Mouse (Mus musculus) kidney, embryonic 16.5 days (tissue): ENCODE measurements around the gene Tmem106b. TPM values are rescaled to one million over a fixed set of nuclear protein-coding genes. Genes with fewer than 3 reads are reported as not detected.

ENCODE experiments used
- ATAC-seq: fragments of 200-750 bp; cut with Nextera tagmentation; 2 replicates; pipeline ENCODE4 v1.8.0; 2017; ENCODE audit warnings: moderate TSS enrichment; ENCODE audit not compliant: low FRiP score, low TSS enrichment
- H3K27ac ChIP-seq: fragments of 300-500 bp; sonication (generic); 2 replicates; pipeline ENCODE4 v1.5.1; 2014; ENCODE audit warnings: low read length
- H3K27me3 ChIP-seq: fragments of 300-500 bp; sonication (generic); 2 replicates; pipeline ENCODE4 v1.6.1; 2014; ENCODE audit warnings: low read length, control low read depth, mixed read lengths; ENCODE audit not compliant: insufficient read depth
- H3K36me3 ChIP-seq: fragments of 300-500 bp; sonication (generic); 2 replicates; pipeline ENCODE4 v1.6.1; 2014; ENCODE audit warnings: low read length, control low read depth, mixed read lengths; ENCODE audit not compliant: insufficient read depth
- H3K4me1 ChIP-seq: fragments of 300-500 bp; sonication (generic); 2 replicates; pipeline ENCODE4 v1.6.1; 2014; ENCODE audit warnings: low read length, control low read depth, mixed read lengths; ENCODE audit not compliant: insufficient read depth
- H3K4me2 ChIP-seq: fragments of 300-500 bp; sonication (generic); replicated peaks from 2 replicates; pipeline ENCODE4 v1.6.1; 2014; ENCODE audit warnings: low read depth, low read length
- H3K4me3 ChIP-seq: fragments of 300-500 bp; sonication (generic); 2 replicates; pipeline ENCODE4 v1.5.1; 2014; ENCODE audit warnings: mild to moderate bottlenecking, low read length
- H3K9ac ChIP-seq: fragments of 300-500 bp; sonication (generic); replicated peaks from 2 replicates; pipeline ENCODE4 v1.6.1; 2014; ENCODE audit warnings: low read length
- H3K9me3 ChIP-seq: fragments of 300-500 bp; sonication (generic); 2 replicates; pipeline ENCODE4 v1.6.1; 2016; ENCODE audit warnings: low read length, control low read depth
- WGBS: fragments of 180-500 bp; shearing (Covaris S2); extraction: QIAGEN DNeasy Blood & Tissue Kit; methylation state at CpG from one replicate; pipeline ENCODE4 v1.1.7; 2014; 5-methylcytosine and 5-hydroxymethylcytosine counted together
- polyA plus RNA-seq: library from polyadenylated mRNA; unstranded; fragments of >200 nt; fragmentation: Nextera tagmentation; extraction: Ambion mirVana; gene quantifications from 2 replicates; pipeline ENCODE4 v1.2.1, GENCODE M21; 2015

Gene Tmem106b
- polyA plus RNA-seq, 1 experiment from 2014 or later: 41.8 TPM

GRCm38 (mm10) chr6:13070485-13070884, 926 bp downstream of the Tmem106b start:
- Histone ChIP-seq H3K4me1 (peaks cover 7% of the 10 kb centered on the region), H3K36me3 (peaks cover 17% of the 10 kb centered on the region), H3K9ac (peak overlapping the region; percentile 99), H3K4me2 (peak overlapping the region; percentile 69), H3K27me3 (no peaks in the 10 kb centered on the region), H3K27ac (peak overlapping the region; percentile 78; the same call in 1 of the 2 replicates), H3K9me3 (no peaks in the 10 kb centered on the region), H3K4me3 (peak overlapping the region; percentile 98)
- WGBS: 47% methylated on average over 4 of the region's 4 CpGs
- peak; percentile 7; the same call in 1 of the 2 replicates for ATAC-seq

DNA sequence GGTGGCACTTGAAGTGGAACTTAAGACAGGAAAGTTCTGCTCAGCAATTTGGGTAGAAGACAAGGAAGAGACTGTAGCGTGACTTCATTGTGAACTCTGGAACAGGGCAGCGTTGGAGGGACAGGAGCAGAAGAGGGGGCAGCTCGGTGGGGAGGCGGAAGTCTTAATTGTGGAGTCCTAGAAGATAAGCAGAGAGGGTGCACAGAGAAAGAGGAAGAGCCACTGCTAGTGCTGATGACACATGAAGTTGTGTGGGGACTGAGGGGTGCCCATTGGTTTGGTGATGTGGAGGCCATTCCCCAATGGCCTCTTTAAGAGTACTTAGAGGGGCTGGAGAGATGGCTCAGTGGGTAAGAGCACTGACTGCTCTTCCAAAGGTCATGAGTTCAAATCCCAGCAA, 3.5 kb downstream of the Tmem106b start:
- H3K4me1 ChIP-seq: peaks cover 7% of the 10 kb centered on the region
- H3K36me3 ChIP-seq: peaks cover 26% of the 10 kb centered on the region
- H3K27ac ChIP-seq: no peak overlapping the region
- H3K4me3 ChIP-seq: no peak overlapping the region
- no peaks in the 10 kb centered on the region for H3K9me3 ChIP-seq
- no peak overlapping the region for H3K4me2 ChIP-seq
- ATAC-seq: no peak
- no peak overlapping the region for H3K9ac ChIP-seq
- WGBS: 93% methylated on average over 4 of the region's 4 CpGs
- H3K27me3 ChIP-seq: no peaks in the 10 kb centered on the region

- Histone ChIP-seq H3K27me3 (no peaks in the 10 kb centered on the region), H3K4me3 (no peak overlapping the region), H3K4me1 (peaks cover 7% of the 10 kb centered on the region), H3K27ac (no peak overlapping the region), H3K36me3 (peaks cover 32% of the 10 kb centered on the region), H3K9me3 (no peaks in the 10 kb centered on the region), H3K4me2 (no peak overlapping the region), H3K9ac (no peak overlapping the region)
- no peak for ATAC-seq
- 85% methylated on average over 2 of the region's 2 CpGs for WGBS
Observed at GRCm38 (mm10) chr6:13073876-13074275, 4.3 kb downstream of the Tmem106b start.

- H3K4me2 ChIP-seq: no peak overlapping the region
- no peaks in the 10 kb centered on the region for H3K4me1 ChIP-seq
- H3K9ac ChIP-seq: no peak overlapping the region
- no peak overlapping the region for H3K27ac ChIP-seq
- WGBS: 86% methylated on average over 9 of the region's 9 CpGs
- H3K27me3 ChIP-seq: no peaks in the 10 kb centered on the region
- H3K4me3 ChIP-seq: no peak overlapping the region
- no peak for ATAC-seq
- H3K9me3 ChIP-seq: no peaks in the 10 kb centered on the region
- H3K36me3 ChIP-seq: peaks cover 50% of the 10 kb centered on the region
Observed at GRCm38 (mm10) chr6:13082881-13083280, 13.3 kb downstream of the Tmem106b start.

DNA sequence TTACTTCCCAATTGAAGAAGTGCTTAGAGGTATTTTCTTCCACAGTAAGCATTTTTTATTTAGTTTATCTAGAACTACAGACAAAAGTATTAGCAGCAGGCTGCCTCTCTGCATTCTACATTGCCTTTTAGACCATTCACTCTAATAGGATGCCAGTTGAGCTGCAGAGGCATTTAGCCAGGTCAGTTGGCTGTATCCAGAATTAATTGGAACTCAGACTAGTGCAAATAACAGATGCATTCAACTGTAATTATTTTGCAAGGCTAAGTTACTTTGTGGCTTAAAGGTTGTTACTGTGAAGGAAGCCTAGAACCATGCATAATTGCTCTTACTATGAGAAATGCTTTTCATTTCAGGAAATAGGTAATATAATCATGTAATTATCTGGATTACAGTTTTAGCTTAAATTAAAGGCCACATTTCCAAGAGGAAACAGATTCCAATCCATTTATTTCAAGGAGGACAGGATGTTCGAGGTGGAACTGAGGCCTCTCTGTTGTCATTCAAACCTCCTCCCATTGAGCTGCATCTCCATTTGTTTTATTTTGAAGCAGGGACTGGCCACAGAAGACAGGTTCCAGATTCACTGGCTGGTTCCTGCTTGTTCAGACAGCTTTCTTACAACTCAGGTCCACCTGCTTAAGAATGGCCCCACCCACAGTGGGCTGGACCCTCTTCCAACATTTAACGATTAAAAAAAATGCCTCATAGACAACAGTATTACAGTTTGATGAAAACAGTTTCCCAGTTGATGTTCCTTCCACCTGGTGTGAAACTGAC, 27.3 kb downstream of the Tmem106b start:
- Histone ChIP-seq H3K4me1 (no peaks in the 10 kb centered on the region), H3K36me3 (no peaks in the 10 kb centered on the region), H3K27me3 (no peaks in the 10 kb centered on the region), H3K9ac (no peak overlapping the region), H3K4me2 (no peak overlapping the region), H3K9me3 (no peaks in the 10 kb centered on the region), H3K4me3 (no peak overlapping the region), H3K27ac (no peak overlapping the region)
- 82% methylated on average over 2 of the region's 2 CpGs for WGBS
- no peak for ATAC-seq

DNA sequence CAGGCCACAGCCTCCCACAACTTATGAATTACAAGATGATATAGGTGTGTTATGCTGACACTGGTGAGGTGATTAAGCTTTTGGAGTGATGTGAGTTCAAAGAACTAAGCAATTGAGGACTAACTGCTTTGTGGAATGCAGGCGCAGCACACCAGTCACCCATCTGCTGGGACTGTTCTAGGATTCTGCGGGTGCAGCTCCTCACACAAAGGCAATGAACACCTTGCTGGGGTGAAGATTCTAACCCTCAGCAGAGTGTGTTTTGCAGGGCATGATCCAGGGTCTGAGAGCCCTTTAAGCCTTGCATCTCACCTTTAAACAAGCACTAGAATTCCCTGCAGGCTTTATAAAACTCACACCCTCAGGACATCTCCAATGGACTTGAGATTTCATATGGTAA, 30.6 kb downstream of the Tmem106b start:
- WGBS: 73% methylated on average over 2 of the region's 2 CpGs
- Histone ChIP-seq H3K4me1 (no peaks in the 10 kb centered on the region), H3K9ac (no peak overlapping the region), H3K27ac (no peak overlapping the region), H3K4me2 (no peak overlapping the region), H3K36me3 (no peaks in the 10 kb centered on the region), H3K4me3 (no peak overlapping the region), H3K9me3 (no peaks in the 10 kb centered on the region), H3K27me3 (no peaks in the 10 kb centered on the region)
- ATAC-seq: peak; percentile 51; the same call in 1 of the 2 replicates

DNA sequence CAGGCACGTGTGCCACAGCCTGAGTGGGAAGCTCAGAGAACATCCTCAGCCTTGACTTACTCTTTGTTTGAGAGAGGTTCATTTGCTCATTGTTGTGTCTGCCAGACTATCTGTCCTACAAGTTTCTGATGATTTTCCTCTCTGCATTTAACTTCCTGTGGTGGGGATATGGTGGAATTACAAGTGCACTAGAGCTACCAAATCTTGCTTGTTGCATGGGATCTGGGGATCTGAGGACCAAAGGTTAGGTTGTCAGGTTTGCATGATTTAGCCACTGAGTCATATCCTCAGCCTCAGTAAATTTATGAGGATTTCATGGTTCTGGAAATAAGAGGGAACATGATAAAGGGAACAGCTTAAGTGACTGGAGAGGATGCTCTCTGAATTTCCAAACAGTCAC, 39.1 kb downstream of the Tmem106b start:
- no peak for ATAC-seq
- Histone ChIP-seq H3K4me1 (no peaks in the 10 kb centered on the region), H3K27ac (no peak overlapping the region), H3K36me3 (no peaks in the 10 kb centered on the region), H3K4me3 (no peak overlapping the region), H3K9ac (no peak overlapping the region), H3K9me3 (no peaks in the 10 kb centered on the region), H3K4me2 (no peak overlapping the region), H3K27me3 (no peaks in the 10 kb centered on the region)
- 69% methylated on average over 1 of the region's 1 CpGs for WGBS

DNA sequence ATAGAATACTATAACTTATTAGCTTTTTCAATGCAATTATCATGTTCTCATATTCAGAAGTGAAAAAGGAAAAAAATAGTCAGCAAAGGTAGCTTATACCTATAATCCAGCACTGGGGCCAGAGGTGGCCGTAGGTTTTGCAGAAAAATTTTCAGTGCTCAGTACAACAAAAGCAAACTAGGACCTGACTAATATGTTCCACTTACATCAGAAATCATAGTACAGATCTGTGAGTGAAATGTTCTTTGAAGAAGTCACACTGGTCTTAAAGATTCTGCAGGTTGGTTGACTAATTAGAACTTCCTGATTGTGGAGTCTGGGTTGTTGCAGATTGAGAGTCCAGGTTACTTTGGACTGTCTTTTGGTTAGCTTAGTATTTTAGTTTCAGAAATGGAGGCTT, 67.7 kb downstream of the Tmem106b start:
- ATAC-seq: no peak
- H3K9ac ChIP-seq: no peak overlapping the region
- H3K27ac ChIP-seq: no peak overlapping the region

More for the DNA sequence above, 67.7 kb downstream of the Tmem106b start:
- Histone ChIP-seq H3K9me3 (no peaks in the 10 kb centered on the region), H3K4me2 (no peak overlapping the region), H3K4me1 (no peaks in the 10 kb centered on the region), H3K36me3 (no peaks in the 10 kb centered on the region), H3K4me3 (no peak overlapping the region), H3K27me3 (no peaks in the 10 kb centered on the region)
- WGBS: 94% methylated on average over 1 of the region's 1 CpGs
